Comparison of ENCODE assay signal across 8 mouse cellular contexts in the genomic region with DNA sequence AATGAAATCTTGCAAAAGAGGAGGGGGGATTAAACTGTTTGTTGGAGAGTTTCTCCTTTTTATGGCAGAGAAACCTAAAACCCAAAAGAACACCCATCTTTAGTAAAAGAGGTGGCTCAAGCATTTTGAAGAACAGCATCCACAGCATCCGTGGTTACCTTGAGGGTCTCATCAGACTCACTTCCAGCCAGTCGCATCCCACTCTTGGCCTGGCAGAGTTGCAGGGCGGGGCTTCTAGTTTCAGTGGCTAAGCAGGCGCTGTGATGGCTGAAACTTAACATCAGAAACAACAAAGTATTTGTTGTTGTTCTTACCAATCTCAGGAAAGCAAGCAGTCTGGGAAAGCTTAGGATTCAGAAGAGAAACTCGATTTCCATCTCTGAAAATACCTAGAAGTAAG. TPM values are rescaled to one million over a fixed set of nuclear protein-coding genes. Genes with fewer than 3 reads are reported as not detected.
DNase-seq lines count a peak whose midpoint lies in the region; ATAC-seq and TF ChIP-seq lines count a peak whose summit lies in the region.

No protein-coding gene starts in this region.

- no peak for TF ChIP-seq POLR2A in heart, adult 2 months (IDR thresholded peaks at IDR 0.05; ENCODE audit: insufficient read depth, low read depth, low read length)

- 39% methylated on average over 5 of the region's 5 CpGs for WGBS in heart, adult 2 months
- WGBS in forebrain, embryonic 13.5 days: 24% methylated on average over 5 of the region's 5 CpGs
- WGBS in liver, embryonic 12.5 days (ENCODE audit: insufficient replicate concordance): 16% methylated on average over 5 of the region's 5 CpGs

- H3K36me3 ChIP-seq in heart, adult 2 months (ENCODE audit: control insufficient read depth, insufficient read depth, low read length): peaks cover 19% of the 10 kb centered on the region
- no peaks in the 10 kb centered on the region for H3K36me3 ChIP-seq in forebrain, embryonic 13.5 days (ENCODE audit: poor library complexity, severe bottlenecking)
- no peaks in the 10 kb centered on the region for H3K36me3 ChIP-seq in liver, embryonic 12.5 days

- TF ChIP-seq CTCF in heart, adult 2 months (IDR thresholded peaks at IDR 0.05): no peak

- H3K9me3 ChIP-seq in forebrain, embryonic 13.5 days (replicated peaks): no peaks in the 10 kb centered on the region
- H3K9me3 ChIP-seq in liver, embryonic 12.5 days (replicated peaks): no peaks in the 10 kb centered on the region

- no peaks in the 10 kb centered on the region for H3K27me3 ChIP-seq in heart, adult 2 months (ENCODE audit: control insufficient read depth, insufficient read depth, low read length)
- peaks cover 12% of the 10 kb centered on the region; the same call in 1 of the 2 replicates for H3K27me3 ChIP-seq in forebrain, embryonic 13.5 days
- peaks cover 16% of the 10 kb centered on the region; the same call in 1 of the 2 replicates for H3K27me3 ChIP-seq in liver, embryonic 12.5 days (replicated peaks)

- peak overlapping the region; percentile 93; the same call in 1 of the 2 replicates for H3K4me3 ChIP-seq in heart, adult 2 months
- H3K4me3 ChIP-seq in forebrain, embryonic 13.5 days: peak overlapping the region; percentile 84
- peak overlapping the region; percentile 91; the same call in 1 of the 2 replicates for H3K4me3 ChIP-seq in liver, embryonic 12.5 days

- ATAC-seq in forebrain, embryonic 13.5 days: no peak
- ATAC-seq in liver, embryonic 12.5 days: no peak

- no peak for DNase-seq in heart, adult 2 months
- DNase-seq in heart, adult 18-20 months: no peak
- peak; percentile 31 for DNase-seq in CD4-positive helper T cell, adult 2 months (ENCODE audit: low read depth, low spot score)
- no peak for DNase-seq in gastrocnemius, postnatal 10 days
- DNase-seq in left cerebral cortex, postnatal 36 days (ENCODE audit: low spot score in 2 of 2): no peak
- DNase-seq in thymus, adult 18-20 months: no peak

- TF ChIP-seq EP300 in heart, adult 2 months (IDR thresholded peaks at IDR 0.05; ENCODE audit: insufficient read depth, low read depth, low read length): no peak

- no peak overlapping the region for H3K27ac ChIP-seq in heart, adult 2 months
- no peak overlapping the region; the same call in 1 of the 2 replicates for H3K27ac ChIP-seq in forebrain, embryonic 13.5 days
- no peak overlapping the region for H3K27ac ChIP-seq in liver, embryonic 12.5 days

- peaks cover 5% of the 10 kb centered on the region for H3K4me1 ChIP-seq in heart, adult 2 months (ENCODE audit: control insufficient read depth, insufficient read depth, low read length)
- peaks cover 51% of the 10 kb centered on the region for H3K4me1 ChIP-seq in forebrain, embryonic 13.5 days
- H3K4me1 ChIP-seq in liver, embryonic 12.5 days: peaks cover 48% of the 10 kb centered on the region

- 0 out of 2 replicates have a peak, but pooled peaks cover 2% of the 10 kb centered on the region for H3K79me2 ChIP-seq in heart, adult 2 months (replicated peaks; ENCODE audit: control insufficient read depth, insufficient read depth, low read length)

- intact Hi-C loops in heart, adult 2 months (cut with DNase I): loop anchor here (2.0 to 5.0 kb wide), 2 partner anchors 92 to 98 kb away; no protein-coding TSS in a partner anchor
- intact Hi-C loops in left cerebral cortex, postnatal 36 days (cut with DNase I): loop anchor here (2.0 kb wide), 1 partner anchor 30 kb away; no protein-coding TSS in a partner anchor

- peak overlapping the region; percentile 83 for H3K4me2 ChIP-seq in forebrain, embryonic 13.5 days
- H3K4me2 ChIP-seq in liver, embryonic 12.5 days: peak overlapping the region; percentile 97

- no peak overlapping the region for H3K9ac ChIP-seq in heart, adult 2 months (ENCODE audit: low read depth, low read length)
- 0 out of 2 replicates have a peak overlapping the region, but pooled peaks have one; percentile 90 for H3K9ac ChIP-seq in forebrain, embryonic 13.5 days
- peak overlapping the region; percentile 93; the same call in 1 of the 2 replicates for H3K9ac ChIP-seq in liver, embryonic 12.5 days

RNA-seq across cellular contexts. Expression of a gene that starts 0.8 kb away (rescaled TPM):
- total RNA-seq in heart, adult 2 months (2021): 100 to 1,000 TPM; 800 to 832 TPM
- polyA plus RNA-seq in heart, adult 2 months (2012; rRNA removed): 523 and 821 TPM in 2 replicates
- 100 to 1,000 TPM; 711 to 790 TPM for total RNA-seq in heart, adult 18-20 months (2021)
- polyA plus RNA-seq in forebrain, embryonic 13.5 days (2015; fragmentation: Nextera tagmentation; extraction: Ambion mirVana): 32.5 and 34.0 TPM in 2 replicates
- polyA plus RNA-seq in liver, embryonic 12.5 days (2016; fragmentation: Nextera tagmentation; extraction: Ambion mirVana): 54.1 and 55.2 TPM in 2 replicates
- 10 to 100 TPM; 71.2 to 86.4 TPM for total RNA-seq in gastrocnemius, postnatal 10 days (2021)
- 1,000 to 10,000 TPM; 1,016 to 1,239 TPM for total RNA-seq in left cerebral cortex, postnatal 36 days (2021)

Comparison
In these comparisons a context has a peak if more than half of its experiments do, and no peak if none do; other contexts are left out.
1. RNA of a gene that starts 0.8 kb away (total RNA-seq): 1,016 to 1,239 TPM in left cerebral cortex, postnatal 36 days, 800 to 832 TPM in heart, adult 2 months and 711 to 790 TPM in heart, adult 18-20 months; 71.2 to 86.4 TPM in gastrocnemius, postnatal 10 days; every median in the first group is over 4 times any median in the second.
2. Peak in every context shown above with its lines, with median percentiles within 50 percentile points of each other: H3K4me3 ChIP-seq.